Mouse (Mus musculus) heart, adult 2 months (tissue): ENCODE data around the gene Hmox1.

ENCODE experiments used
- CTCF ChIP-seq: fragments of 200-600 bp; IDR thresholded peaks from 2 replicates; pipeline ENCODE4 v1.8.1; 2022; ENCODE audit warnings: antibody characterized with exemption, mild to moderate bottlenecking, moderate library complexity
- POLR2A ChIP-seq: fragments of 200-500 bp; IDR thresholded peaks from 2 replicates; pipeline ENCODE4 v1.6.1; 2011; ENCODE audit warnings: mild to moderate bottlenecking, low read depth, low read length, control low read depth; ENCODE audit not compliant: insufficient read depth

DNA sequence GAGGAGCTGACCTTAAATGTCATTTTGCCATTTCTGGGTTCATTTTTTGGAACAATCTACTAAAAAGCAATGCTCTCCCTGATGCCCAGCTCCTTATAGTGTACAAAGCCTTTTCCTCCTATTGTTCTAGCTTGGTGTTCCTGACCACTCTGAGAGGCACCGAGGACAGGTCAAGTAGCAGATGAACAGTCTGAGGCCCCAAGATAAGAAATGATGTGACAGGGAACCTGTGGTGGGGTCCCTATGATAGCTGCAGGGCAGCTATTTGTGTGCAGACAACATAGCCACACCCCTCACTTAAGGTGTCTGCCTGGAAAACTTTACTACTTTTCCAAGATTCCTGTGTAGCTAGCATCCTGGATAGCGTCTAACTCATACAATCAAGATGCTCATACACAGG, 42.8 kb downstream of the Hmox1 start:
- no peak for TF ChIP-seq CTCF
- TF ChIP-seq POLR2A = no peak
